Mouse (Mus musculus) MEL (cell line): ENCODE data around the gene Pptc7. TPM values are rescaled to one million over a fixed set of nuclear protein-coding genes. Genes with fewer than 3 reads are reported as not detected.
A peak's percentile ranks its signal among the peaks of the same experiment; 100 is the strongest.

ENCODE experiments used
- DNase-seq: peaks from one replicate; pipeline ENCODE4 v3.0.0; 2011; ENCODE audit warnings: low read depth, low spot score
- H3K27ac ChIP-seq: 2 replicates; pipeline ENCODE4 v1.5.1; 2012; ENCODE audit warnings: low read depth, mild to moderate bottlenecking, control low read depth, low read length, moderate library complexity; ENCODE audit not compliant: control insufficient read depth
- H3K27me3 ChIP-seq, 2 experiments: fragments of 150-350 bp in 1 of 2; sonication (generic) in 1 of 2; 2 replicates each; pipeline ENCODE4 v1.6.1; 2012; ENCODE audit warnings: low read length in 2 of 2, mild to moderate bottlenecking in 2 of 2, improper control_type of control experiment in 1 of 2, moderate library complexity in 1 of 2; ENCODE audit not compliant: insufficient read depth in 2 of 2, control insufficient read depth in 1 of 2
- H3K36me3 ChIP-seq, 2 experiments: 2 replicates each; pipeline ENCODE4 v1.6.1; 2012 to 2014; ENCODE audit warnings: low read length in 2 of 2, improper control_type of control experiment in 1 of 2, inconsistent platforms in 1 of 2, mild to moderate bottlenecking in 1 of 2; ENCODE audit not compliant: insufficient read depth in 2 of 2, control insufficient read depth in 1 of 2
- H3K4me1 ChIP-seq, 2 experiments: fragments of 150-350 bp in 1 of 2; sonication (generic) in 1 of 2; 2 replicates each; pipeline ENCODE4 v1.6.1; 2012; ENCODE audit warnings: low read length in 2 of 2, improper control_type of control experiment in 1 of 2, mild to moderate bottlenecking in 1 of 2; ENCODE audit not compliant: insufficient read depth in 2 of 2, control insufficient read depth in 1 of 2
- H3K4me3 ChIP-seq, 2 experiments: fragments of 150-350 bp in 1 of 2; sonication (generic) in 1 of 2; 2 replicates each; pipeline ENCODE4 v1.5.1; 2012; ENCODE audit warnings: low read depth in 2 of 2, low read length in 2 of 2, mild to moderate bottlenecking in 2 of 2, moderate library complexity in 2 of 2, control low read depth in 1 of 2, improper control_type of control experiment in 1 of 2; ENCODE audit not compliant: control insufficient read depth in 1 of 2, insufficient read depth in 1 of 2
- H3K79me2 ChIP-seq: 2 replicates; pipeline ENCODE4 v1.6.1; 2012; ENCODE audit warnings: mild to moderate bottlenecking, low read length, moderate library complexity; ENCODE audit not compliant: control insufficient read depth, poor library complexity, insufficient read depth
- H3K9ac ChIP-seq: 2 replicates; pipeline ENCODE4 v1.6.1; 2012; ENCODE audit warnings: low read depth, mild to moderate bottlenecking, control low read depth, low read length, moderate library complexity; ENCODE audit not compliant: control insufficient read depth, poor library complexity, severe bottlenecking
- H3K9me3 ChIP-seq: fragments of 150-350 bp; sonication (generic); replicated peaks from 2 replicates; pipeline ENCODE4 v1.6.1; 2012; ENCODE audit warnings: mild to moderate bottlenecking, low read length, improper control_type of control experiment, moderate library complexity; ENCODE audit not compliant: insufficient read depth
- BHLHE40 ChIP-seq: IDR thresholded peaks from 2 replicates; pipeline ENCODE4 v1.6.1; 2012; ENCODE audit warnings: low read depth, mild to moderate bottlenecking, inconsistent platforms, low read length, improper control_type of control experiment, borderline replicate concordance
- CHD1 ChIP-seq: IDR thresholded peaks from 2 replicates; pipeline ENCODE4 v1.6.1; 2012; ENCODE audit warnings: low read depth, mild to moderate bottlenecking, inconsistent platforms, low read length, improper control_type of control experiment
- CHD2 ChIP-seq: IDR thresholded peaks from 2 replicates; pipeline ENCODE4 v1.6.1; 2011; ENCODE audit warnings: low read length, improper control_type of control experiment
- CTCF ChIP-seq, 3 experiments: IDR thresholded peaks in 2 of 3; conservative IDR thresholded peaks in 1 of 3; 2 replicates each; pipeline ENCODE4 v1.5.1; 2011 to 2012; ENCODE audit warnings: low read length in 3 of 3, low read depth in 2 of 3, mild to moderate bottlenecking in 2 of 3, improper control_type of control experiment in 1 of 3, inconsistent platforms in 1 of 3, mixed read lengths in 1 of 3, moderate library complexity in 1 of 3; ENCODE audit not compliant: control insufficient read depth in 1 of 3, insufficient read depth in 1 of 3, poor library complexity in 1 of 3, severe bottlenecking in 1 of 3
- E2F4 ChIP-seq: IDR thresholded peaks from 2 replicates; pipeline ENCODE4 v1.6.1; 2011; ENCODE audit warnings: low read depth, low read length, improper control_type of control experiment, borderline replicate concordance
- ELF1 ChIP-seq: IDR thresholded peaks from 2 replicates; pipeline ENCODE4 v1.6.1; 2014; ENCODE audit warnings: low read depth, mild to moderate bottlenecking, inconsistent platforms, low read length, improper control_type of control experiment, moderate library complexity
- EP300 ChIP-seq, 2 experiments: IDR thresholded peaks; 2 replicates each; pipeline ENCODE4 v1.6.1; 2011; ENCODE audit warnings: improper control_type of control experiment in 2 of 2, low read length in 2 of 2, low read depth in 1 of 2, mild to moderate bottlenecking in 1 of 2
- ETS1 ChIP-seq: IDR thresholded peaks from 2 replicates; pipeline ENCODE4 v1.6.1; 2012; ENCODE audit warnings: low read depth, mild to moderate bottlenecking, inconsistent platforms, low read length, improper control_type of control experiment, moderate library complexity
- GATA1 ChIP-seq: IDR thresholded peaks from 2 replicates; pipeline ENCODE4 v1.6.1; 2011; ENCODE audit warnings: low read depth, low read length, improper control_type of control experiment
- HCFC1 ChIP-seq: IDR thresholded peaks from 2 replicates; pipeline ENCODE4 v1.6.1; 2012; ENCODE audit warnings: low read depth, mild to moderate bottlenecking, inconsistent platforms, low read length, improper control_type of control experiment, moderate library complexity
- JUND ChIP-seq: IDR thresholded peaks from 2 replicates; pipeline ENCODE4 v1.6.1; 2011; ENCODE audit warnings: low read depth, mild to moderate bottlenecking, improper control_type of control experiment, low read length
- KAT2A ChIP-seq: conservative IDR thresholded peaks from 2 replicates; pipeline ENCODE4 v1.6.1; 2012; ENCODE audit warnings: low read depth, low read length, improper control_type of control experiment, inconsistent platforms
- MAFK ChIP-seq: IDR thresholded peaks from 2 replicates; pipeline ENCODE4 v1.6.1; 2011; ENCODE audit warnings: low read depth, mild to moderate bottlenecking, low read length, improper control_type of control experiment, borderline replicate concordance
- MAX ChIP-seq: IDR thresholded peaks from 2 replicates; pipeline ENCODE4 v1.6.1; 2011; ENCODE audit warnings: low read length, improper control_type of control experiment
- MAZ ChIP-seq: IDR thresholded peaks from 2 replicates; pipeline ENCODE4 v1.6.1; 2012; ENCODE audit warnings: low read depth, mild to moderate bottlenecking, inconsistent platforms, low read length, improper control_type of control experiment
- MEF2A ChIP-seq: IDR thresholded peaks from 2 replicates; pipeline ENCODE4 v1.6.1; 2014; ENCODE audit warnings: low read depth, mild to moderate bottlenecking, inconsistent platforms, low read length, improper control_type of control experiment; ENCODE audit not compliant: poor library complexity, insufficient replicate concordance, severe bottlenecking; ENCODE audit errors: extremely low read depth
- MXI1 ChIP-seq: IDR thresholded peaks from 2 replicates; pipeline ENCODE4 v1.6.1; 2011; ENCODE audit warnings: mild to moderate bottlenecking, low read depth, low read length, improper control_type of control experiment
- MYB ChIP-seq: IDR thresholded peaks from 2 replicates; pipeline ENCODE4 v1.6.1; 2011; ENCODE audit warnings: mild to moderate bottlenecking, low read depth, low read length, improper control_type of control experiment
- MYC ChIP-seq: IDR thresholded peaks from 2 replicates; pipeline ENCODE4 v1.6.1; 2011; ENCODE audit warnings: low read depth, mild to moderate bottlenecking, low read length, improper control_type of control experiment, moderate library complexity
- NELFE ChIP-seq: IDR thresholded peaks from 2 replicates; pipeline ENCODE4 v1.6.1; 2011; ENCODE audit warnings: low read depth, low read length, improper control_type of control experiment
- NRF1 ChIP-seq: IDR thresholded peaks from 2 replicates; pipeline ENCODE4 v1.6.1; 2014; ENCODE audit warnings: low read depth, mild to moderate bottlenecking, inconsistent platforms, low read length, improper control_type of control experiment, moderate library complexity; ENCODE audit not compliant: poor library complexity, insufficient read depth, severe bottlenecking
- POLR2A ChIP-seq, 2 experiments: IDR thresholded peaks; 2 replicates each; pipeline ENCODE4 v1.6.1; 2011 to 2012; ENCODE audit warnings: low read length in 2 of 2, mild to moderate bottlenecking in 2 of 2, control low read depth in 1 of 2, improper control_type of control experiment in 1 of 2, low read depth in 1 of 2, moderate library complexity in 1 of 2; ENCODE audit not compliant: control insufficient read depth in 1 of 2, insufficient read depth in 1 of 2, poor library complexity in 1 of 2
- POLR2AphosphoS2 ChIP-seq: IDR thresholded peaks from 2 replicates; pipeline ENCODE4 v1.6.1; 2011; ENCODE audit warnings: low read length, improper control_type of control experiment
- POLR2AphosphoS5 ChIP-seq: IDR thresholded peaks from 2 replicates; pipeline ENCODE4 v1.6.1; 2012; ENCODE audit warnings: low read depth, borderline replicate concordance, mild to moderate bottlenecking, inconsistent platforms, low read length, moderate library complexity, mixed read lengths
- RAD21 ChIP-seq: IDR thresholded peaks from 2 replicates; pipeline ENCODE4 v1.6.1; 2011; ENCODE audit warnings: mild to moderate bottlenecking, low read depth, low read length, improper control_type of control experiment
- RCOR1 ChIP-seq: IDR thresholded peaks from 2 replicates; pipeline ENCODE4 v1.6.1; 2012; ENCODE audit warnings: low read depth, mild to moderate bottlenecking, inconsistent platforms, low read length, improper control_type of control experiment
- SIN3A ChIP-seq: IDR thresholded peaks from 2 replicates; pipeline ENCODE4 v1.6.1; 2012; ENCODE audit warnings: low read length, improper control_type of control experiment, inconsistent platforms
- SMC3 ChIP-seq: IDR thresholded peaks from 2 replicates; pipeline ENCODE4 v1.6.1; 2011; ENCODE audit warnings: low read depth, low read length, improper control_type of control experiment
- TAL1 ChIP-seq: IDR thresholded peaks from 2 replicates; pipeline ENCODE4 v1.6.1; 2012; ENCODE audit warnings: mild to moderate bottlenecking, inconsistent platforms, low read length, moderate library complexity, mixed read lengths
- TBP ChIP-seq: IDR thresholded peaks from 2 replicates; pipeline ENCODE4 v1.8.0; 2011; ENCODE audit warnings: low read depth, low read length, improper control_type of control experiment
- TCF12 ChIP-seq: IDR thresholded peaks from 2 replicates; pipeline ENCODE4 v1.6.1; 2014; ENCODE audit warnings: low read depth, mild to moderate bottlenecking, inconsistent platforms, low read length, improper control_type of control experiment, moderate library complexity
- UBTF ChIP-seq: IDR thresholded peaks from 2 replicates; pipeline ENCODE4 v1.6.1; 2012; ENCODE audit warnings: low read depth, mild to moderate bottlenecking, inconsistent platforms, low read length, improper control_type of control experiment, moderate library complexity, borderline replicate concordance; ENCODE audit not compliant: insufficient read depth
- USF2 ChIP-seq, 2 experiments: IDR thresholded peaks; 2 replicates each; pipeline ENCODE4 v1.6.1; 2011 to 2012; ENCODE audit warnings: improper control_type of control experiment in 2 of 2, low read length in 2 of 2, borderline replicate concordance in 1 of 2, inconsistent platforms in 1 of 2, low read depth in 1 of 2, mild to moderate bottlenecking in 1 of 2; ENCODE audit not compliant: insufficient read depth in 1 of 2
- ZKSCAN1 ChIP-seq: IDR thresholded peaks from 2 replicates; pipeline ENCODE4 v1.6.1; 2012; ENCODE audit warnings: low read depth, mild to moderate bottlenecking, inconsistent platforms, low read length, improper control_type of control experiment, moderate library complexity
- ZMIZ1 ChIP-seq: IDR thresholded peaks from 2 replicates; pipeline ENCODE4 v1.6.1; 2012; ENCODE audit warnings: low read depth, mild to moderate bottlenecking, inconsistent platforms, low read length, improper control_type of control experiment, moderate library complexity
- ZNF384 ChIP-seq: IDR thresholded peaks from 2 replicates; pipeline ENCODE4 v1.6.1; 2012; ENCODE audit warnings: low read depth, mild to moderate bottlenecking, inconsistent platforms, low read length, improper control_type of control experiment
- polyA plus RNA-seq, 2 experiments: library from polyadenylated mRNA; stranded (reverse) in 1 of 2; unstranded in 1 of 2; fragments of >175 nt in 1 of 2; fragments of >200 nt in 1 of 2; gene quantifications; 2 replicates each; pipeline versions ENCODE4 v1.2.1 to v1.2.4; 2012; ENCODE audit warnings: low replicate concordance in 2 of 2, low read depth in 1 of 2; ENCODE audit not compliant: insufficient read length in 2 of 2, insufficient read depth in 1 of 2, missing spikeins in 1 of 2
- total RNA-seq: library from RNA; depleted of rRNA; stranded (reverse); fragments of 300-350 nt; gene quantifications from 2 replicates; pipeline ENCODE4 v1.2.3, GENCODE M21; 2012

Gene Pptc7
- total and polyA plus RNA-seq, 3 experiments: 17.3 to 22.3 TPM; not detected in 1

- peaks cover 0 to 10% of the 10 kb centered on the region in 2 experiments; a peak in 2 of 4 replicates for H3K4me1 ChIP-seq
- peaks cover 13% of the 10 kb centered on the region for H3K79me2 ChIP-seq
- no peaks in the 10 kb centered on the region for H3K27me3 ChIP-seq
- peak; percentile 99 for DNase-seq
- peak within 1 kb of the TSS; percentile 67 to 77 for H3K4me3 ChIP-seq
- no peaks in the 10 kb centered on the region for H3K9me3 ChIP-seq
- peak within 1 kb of the TSS; percentile 35 for H3K27ac ChIP-seq
- H3K36me3 ChIP-seq: peaks cover 0 to 11% of the 10 kb centered on the region in 2 experiments; a peak in 3 of 4 replicates
- peak within 1 kb of the TSS; percentile 82 for H3K9ac ChIP-seq
- TF ChIP-seq NRF1 (peak; percentile 77), TBP (no peak), RCOR1 (no peak), POLR2AphosphoS2 (peak; percentile 75), MAX (peak; percentile 90), ZKSCAN1 (no peak; the same call in 1 of the 2 replicates), SMC3 (no peak), MXI1 (peak; percentile 87), USF2 (IDR thresholded peaks at IDR 0.05; ENCODE audit: borderline replicate concordance in 1 of 2, insufficient read depth in 1 of 2, low read depth in 1 of 2, low read length in 2 of 2) (no peak), ZMIZ1 (peak; percentile 79), GATA1 (no peak), JUND (no peak), CHD2 (no peak), MAZ (peak; percentile 99), BHLHE40 (no peak), HCFC1 (peak; percentile 95), MYC (peak; percentile 77; the same call in 1 of the 2 replicates), E2F4 (peak; percentile 87; the same call in 1 of the 2 replicates), ELF1 (peak; percentile 86), MEF2A (no peak), MYB (no peak), ETS1 (peak; percentile 68; the same call in 1 of the 2 replicates), SIN3A (peak; percentile 97), POLR2A (IDR thresholded peaks at IDR 0.05; ENCODE audit: control insufficient read depth in 1 of 2, insufficient read depth in 1 of 2, low read depth in 1 of 2, low read length in 2 of 2, poor library complexity in 1 of 2) (peak; percentile 65 to 89; a peak in 3 of 4 replicates), UBTF (no peak), MAFK (no peak), TCF12 (peak; percentile 68), POLR2AphosphoS5 (no peak), TAL1 (no peak), CHD1 (no peak), ZNF384 (peak; percentile 100), RAD21 (no peak), EP300 (IDR thresholded peaks at IDR 0.05; ENCODE audit: low read depth in 1 of 2, low read length in 2 of 2) (peak in 1 of 2 experiments; percentile 41; a peak in 1 of 4 replicates), KAT2A (peak; percentile 60; the same call in 1 of the 2 replicates), CTCF (IDR thresholded peaks at IDR 0.05 in 2 of 3, conservative IDR thresholded peaks at IDR 0.05 in 1 of 3; ENCODE audit: control insufficient read depth in 1 of 3, insufficient read depth in 1 of 3, low read depth in 2 of 3, low read length in 3 of 3, poor library complexity in 1 of 3, severe bottlenecking in 1 of 3) (no peak), NELFE (peak; percentile 84)
Observed at GRCm38 (mm10) chr5:122353807-122354491, 69.8 kb downstream of the Pptc7 start, which contains the start of the genes Rad9b and Vps29. Gene Rad9b (minus strand): TSS chr5:122354233. Gene Vps29 (plus strand): TSS chr5:122354369.
